ENCODE assay signal across 9 mouse cellular contexts in the genomic region with DNA sequence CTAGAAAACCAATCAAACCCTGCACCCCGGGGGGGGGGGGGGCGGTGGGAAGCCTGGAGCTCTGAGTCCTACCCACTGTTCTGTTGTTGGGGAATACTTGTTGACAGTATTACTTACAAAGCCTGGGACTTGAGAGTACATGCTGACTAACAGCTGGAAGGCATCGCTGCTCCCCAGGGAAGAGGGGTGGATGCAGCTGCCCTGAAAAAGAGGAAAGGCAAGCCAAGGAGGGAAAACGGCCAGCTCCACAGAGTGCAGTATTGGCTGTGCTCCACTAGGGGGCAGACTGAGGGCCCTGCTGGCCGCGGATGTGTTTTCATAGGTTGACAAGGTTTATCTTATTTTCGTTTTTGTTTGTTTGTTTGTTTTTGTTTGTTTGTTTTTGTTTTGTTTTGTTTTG. TPM values are rescaled to one million over a fixed set of nuclear protein-coding genes. Genes with fewer than 3 reads are reported as not detected.
A peak's percentile ranks its signal among the peaks of the same experiment; 100 is the strongest.
DNase-seq lines count a peak whose midpoint lies in the region; ATAC-seq and TF ChIP-seq lines count a peak whose summit lies in the region.
"Had no signal": no experiment of that assay in that cellular context is flagged by ENCODE, and none has a peak within 500 bp of the region (broad histone marks: within the 10 kb centered on the region; RNA-seq: fewer than 3 reads in every experiment).

No protein-coding gene starts in this region.

- H3K4me2 ChIP-seq in midbrain, embryonic 14.5 days (ENCODE audit: low read length): no peak overlapping the region
- no peak overlapping the region for H3K4me2 ChIP-seq in midbrain, embryonic 13.5 days (replicated peaks)
- no peak overlapping the region for H3K4me2 ChIP-seq in heart, embryonic 15.5 days
- no peak overlapping the region for H3K4me2 ChIP-seq in lung, embryonic 14.5 days
- H3K4me2 ChIP-seq: limb, embryonic 12.5 days had no signal

- H3K9me3 ChIP-seq in midbrain, embryonic 14.5 days (ENCODE audit: control insufficient read depth, low read length): no peaks in the 10 kb centered on the region
- H3K9me3 ChIP-seq in midbrain, embryonic 13.5 days: no peaks in the 10 kb centered on the region
- H3K9me3 ChIP-seq in heart, embryonic 15.5 days (replicated peaks): no peaks in the 10 kb centered on the region
- no peaks in the 10 kb centered on the region for H3K9me3 ChIP-seq in lung, embryonic 14.5 days (ENCODE audit: low read depth, low read length)
- H3K9me3 ChIP-seq: limb, embryonic 12.5 days had no signal

- no peaks in the 10 kb centered on the region for H3K4me1 ChIP-seq in midbrain, embryonic 14.5 days (ENCODE audit: control insufficient read depth, insufficient read depth, low read length)
- H3K4me1 ChIP-seq in midbrain, embryonic 13.5 days (replicated peaks): no peaks in the 10 kb centered on the region
- H3K4me1 ChIP-seq in heart, embryonic 15.5 days (replicated peaks): no peaks in the 10 kb centered on the region; the same call in 1 of the 2 replicates
- H3K4me1 ChIP-seq in lung, embryonic 14.5 days (ENCODE audit: insufficient read depth): no peaks in the 10 kb centered on the region
- H3K4me1 ChIP-seq: limb, embryonic 12.5 days had no signal

- no peak for ATAC-seq in midbrain, embryonic 14.5 days (ENCODE audit: low FRiP score, low TSS enrichment)
- ATAC-seq in midbrain, embryonic 13.5 days: no peak
- 0 out of 2 replicates have a peak, but pooled peaks have one; percentile 24 for ATAC-seq in heart, embryonic 15.5 days (replicated peaks; ENCODE audit: insufficient number of reproducible peaks, insufficient read depth, low FRiP score, low read depth)
- ATAC-seq in lung, embryonic 14.5 days (ENCODE audit: insufficient read depth): peak; percentile 74; the same call in 1 of the 2 replicates

- 30% methylated on average over 7 of the region's 7 CpGs for WGBS in midbrain, embryonic 14.5 days
- WGBS in midbrain, embryonic 13.5 days: 30% methylated on average over 7 of the region's 7 CpGs
- WGBS in heart, embryonic 15.5 days: 28% methylated on average over 7 of the region's 7 CpGs
- 22% methylated on average over 7 of the region's 7 CpGs for WGBS in lung, embryonic 14.5 days

- DNase-seq in adrenal gland, adult (ENCODE audit: inconsistent age in 2 of 2, low spot score in 1 of 2): peak; percentile 46 to 81
- no peak for DNase-seq in adrenal gland, adult 8-10 months
- peak; percentile 73 for DNase-seq in midbrain, embryonic 14.5 days
- peak; percentile 51 to 60 for DNase-seq in cerebellum, postnatal 36 days
- peak; percentile 84 for DNase-seq in lung, embryonic 14.5 days
- DNase-seq in spleen, postnatal 4 days (ENCODE audit: low spot score in 2 of 2): peak; percentile 32 to 76

- peak; percentile 89 for TF ChIP-seq CTCF in lung, embryonic 14.5 days (IDR thresholded peaks at IDR 0.05; ENCODE audit: low read depth)

- no peak overlapping the region for H3K27ac ChIP-seq in midbrain, embryonic 14.5 days (replicated peaks; ENCODE audit: low read depth, low read length)
- H3K27ac ChIP-seq in midbrain, embryonic 13.5 days: no peak overlapping the region
- H3K27ac ChIP-seq in heart, embryonic 15.5 days: no peak overlapping the region
- H3K27ac ChIP-seq in lung, embryonic 14.5 days (ENCODE audit: low read depth): no peak overlapping the region
- H3K27ac ChIP-seq: limb, embryonic 12.5 days had no signal

- H3K4me3 ChIP-seq in midbrain, embryonic 14.5 days (replicated peaks; ENCODE audit: low read depth, low read length): no peak overlapping the region
- H3K4me3 ChIP-seq in midbrain, embryonic 13.5 days (replicated peaks): no peak overlapping the region
- no peak overlapping the region for H3K4me3 ChIP-seq in heart, embryonic 15.5 days
- H3K4me3 ChIP-seq in lung, embryonic 14.5 days (ENCODE audit: low read depth, low read length): no peak overlapping the region
- H3K4me3 ChIP-seq: limb, embryonic 12.5 days had no signal

- no peaks in the 10 kb centered on the region for H3K27me3 ChIP-seq in midbrain, embryonic 14.5 days (ENCODE audit: control insufficient read depth, insufficient read depth, low read length)
- H3K27me3 ChIP-seq in midbrain, embryonic 13.5 days: no peaks in the 10 kb centered on the region
- H3K27me3 ChIP-seq in heart, embryonic 15.5 days: peaks cover 12% of the 10 kb centered on the region; the same call in 1 of the 2 replicates
- no peaks in the 10 kb centered on the region for H3K27me3 ChIP-seq in lung, embryonic 14.5 days (ENCODE audit: insufficient read depth, low read length)

- H3K9ac ChIP-seq in midbrain, embryonic 14.5 days (replicated peaks; ENCODE audit: low read length): no peak overlapping the region
- no peak overlapping the region for H3K9ac ChIP-seq in midbrain, embryonic 13.5 days (replicated peaks)
- no peak overlapping the region for H3K9ac ChIP-seq in heart, embryonic 15.5 days
- H3K9ac ChIP-seq in lung, embryonic 14.5 days: no peak overlapping the region
- H3K9ac ChIP-seq: limb, embryonic 12.5 days had no signal

- no peaks in the 10 kb centered on the region for H3K36me3 ChIP-seq in midbrain, embryonic 14.5 days (ENCODE audit: control insufficient read depth, insufficient read depth, low read length)
- no peaks in the 10 kb centered on the region for H3K36me3 ChIP-seq in midbrain, embryonic 13.5 days
- H3K36me3 ChIP-seq in heart, embryonic 15.5 days: no peaks in the 10 kb centered on the region
- H3K36me3 ChIP-seq in lung, embryonic 14.5 days (ENCODE audit: insufficient read depth): no peaks in the 10 kb centered on the region
- H3K36me3 ChIP-seq: limb, embryonic 12.5 days had no signal

RNA-seq across cellular contexts. Expression of gene Alox12b, which starts 14.8 kb away (rescaled TPM):
- total RNA-seq in adrenal gland, adult 8-10 months (2022): not detected
- 0.08 and 0.22 TPM in 2 replicates for polyA plus RNA-seq in midbrain, embryonic 14.5 days (2014; fragmentation: Nextera tagmentation; extraction: Ambion mirVana)
- polyA plus RNA-seq in midbrain, embryonic 13.5 days (2015; fragmentation: Nextera tagmentation; extraction: Ambion mirVana): 0.13 TPM in 1 of 2 replicates, not detected in the other
- 0.05 TPM in 2 replicates for polyA plus RNA-seq in heart, embryonic 15.5 days (2015; fragmentation: Nextera tagmentation; extraction: Ambion mirVana)
- polyA plus RNA-seq in lung, embryonic 14.5 days (2014; fragmentation: Nextera tagmentation; extraction: Ambion mirVana): not detected in 2 replicates

RNA-seq across cellular contexts. Expression of gene Alox8, which starts 26.0 kb away (rescaled TPM):
- total RNA-seq in adrenal gland, adult 8-10 months (2022): not detected
- 0.17 and 0.26 TPM in 2 replicates for polyA plus RNA-seq in midbrain, embryonic 14.5 days (2014; fragmentation: Nextera tagmentation; extraction: Ambion mirVana)
- 0.06 and 0.07 TPM in 2 replicates for polyA plus RNA-seq in midbrain, embryonic 13.5 days (2015; fragmentation: Nextera tagmentation; extraction: Ambion mirVana)
- 1.9 and 2.1 TPM in 2 replicates for polyA plus RNA-seq in heart, embryonic 15.5 days (2015; fragmentation: Nextera tagmentation; extraction: Ambion mirVana)
- not detected in 2 replicates for polyA plus RNA-seq in lung, embryonic 14.5 days (2014; fragmentation: Nextera tagmentation; extraction: Ambion mirVana)
- polyA plus RNA-seq: limb, embryonic 12.5 days had no signal

RNA-seq across cellular contexts. Expression of gene Aloxe3, which starts 45.9 kb away (rescaled TPM):
- total RNA-seq in adrenal gland, adult 8-10 months (2022): 1 to 10 TPM in 3 of 4 experiments, under 1 TPM in 1; 0.87 to 2.2 (median 1.7) TPM
- 2.8 and 3.2 TPM in 2 replicates for polyA plus RNA-seq in midbrain, embryonic 14.5 days (2014; fragmentation: Nextera tagmentation; extraction: Ambion mirVana)
- polyA plus RNA-seq in midbrain, embryonic 13.5 days (2015; fragmentation: Nextera tagmentation; extraction: Ambion mirVana): 0.39 and 0.43 TPM in 2 replicates
- 0.18 and 0.37 TPM in 2 replicates for polyA plus RNA-seq in heart, embryonic 15.5 days (2015; fragmentation: Nextera tagmentation; extraction: Ambion mirVana)
- polyA plus RNA-seq in lung, embryonic 14.5 days (2014; fragmentation: Nextera tagmentation; extraction: Ambion mirVana): 0.09 and 0.17 TPM in 2 replicates

RNA-seq across cellular contexts. Expression of gene 9130213A22Rik, which starts 49.2 kb away (rescaled TPM):
- total RNA-seq in adrenal gland, adult 8-10 months (2022): under 1 TPM; 0.26 to 0.95 (median 0.84) TPM
- 0.22 and 0.23 TPM in 2 replicates for polyA plus RNA-seq in midbrain, embryonic 14.5 days (2014; fragmentation: Nextera tagmentation; extraction: Ambion mirVana)
- 0.28 TPM in 1 of 2 replicates, not detected in the other for polyA plus RNA-seq in midbrain, embryonic 13.5 days (2015; fragmentation: Nextera tagmentation; extraction: Ambion mirVana)
- polyA plus RNA-seq in heart, embryonic 15.5 days (2015; fragmentation: Nextera tagmentation; extraction: Ambion mirVana): 0.51 and 0.60 TPM in 2 replicates
- polyA plus RNA-seq in lung, embryonic 14.5 days (2014; fragmentation: Nextera tagmentation; extraction: Ambion mirVana): 0.19 and 0.41 TPM in 2 replicates

RNA-seq across cellular contexts. Expression of gene Hes7, which starts 51.4 kb away (rescaled TPM):
- under 1 TPM in 2 of 4 experiments, not detected in 2; 0.18 to 0.22 TPM for total RNA-seq in adrenal gland, adult 8-10 months (2022)
- 0.26 and 0.78 TPM in 2 replicates for polyA plus RNA-seq in midbrain, embryonic 14.5 days (2014; fragmentation: Nextera tagmentation; extraction: Ambion mirVana)
- polyA plus RNA-seq in midbrain, embryonic 13.5 days (2015; fragmentation: Nextera tagmentation; extraction: Ambion mirVana): 0.10 and 0.26 TPM in 2 replicates
- polyA plus RNA-seq in heart, embryonic 15.5 days (2015; fragmentation: Nextera tagmentation; extraction: Ambion mirVana): 0.52 and 0.57 TPM in 2 replicates
- 0.57 and 0.68 TPM in 2 replicates for polyA plus RNA-seq in lung, embryonic 14.5 days (2014; fragmentation: Nextera tagmentation; extraction: Ambion mirVana)

Comparison
In these comparisons a context has a peak if more than half of its experiments do, and no peak if none do; other contexts are left out.
1. ATAC-seq: peak in heart, embryonic 15.5 days (single experiment) and lung, embryonic 14.5 days (single experiment); none in midbrain, embryonic 14.5 days (single experiment) and midbrain, embryonic 13.5 days (single experiment).